Mouse (Mus musculus) thymus, adult 2 months (tissue): ENCODE measurements around the gene Exog. TPM values are rescaled to one million over a fixed set of nuclear protein-coding genes. Genes with fewer than 3 reads are reported as not detected.

Source experiments
- DNase-seq: peaks from one replicate; pipeline ENCODE4 v3.0.0; 2021
- H3K27ac ChIP-seq: fragments of 200-500 bp; 2 replicates; pipeline ENCODE4 v1.5.1; 2012; ENCODE audit warnings: low read length, control low read depth; ENCODE audit not compliant: control insufficient read depth, insufficient read depth
- H3K27me3 ChIP-seq: fragments of 200-500 bp; 2 replicates; pipeline ENCODE4 v1.6.1; 2012; ENCODE audit warnings: mild to moderate bottlenecking, low read length, moderate library complexity, mixed read lengths; ENCODE audit not compliant: control insufficient read depth, insufficient read depth
- H3K36me3 ChIP-seq: fragments of 200-500 bp; 2 replicates; pipeline ENCODE4 v1.6.1; 2012; ENCODE audit warnings: mild to moderate bottlenecking, low read length, moderate library complexity; ENCODE audit not compliant: control insufficient read depth, insufficient read depth
- H3K4me1 ChIP-seq: fragments of 200-500 bp; replicated peaks from 2 replicates; pipeline ENCODE4 v1.6.1; 2012; ENCODE audit warnings: low read length; ENCODE audit not compliant: control insufficient read depth, insufficient read depth
- H3K4me3 ChIP-seq: fragments of 200-500 bp; 2 replicates; pipeline ENCODE4 v1.5.1; 2012; ENCODE audit warnings: mild to moderate bottlenecking, low read length, control low read depth, moderate library complexity; ENCODE audit not compliant: control insufficient read depth, insufficient read depth
- CTCF ChIP-seq: fragments of 200-500 bp; IDR thresholded peaks from 2 replicates; pipeline ENCODE4 v1.5.1; 2012; ENCODE audit warnings: mild to moderate bottlenecking, control low read depth, low read length, moderate library complexity, borderline replicate concordance; ENCODE audit not compliant: control insufficient read depth, poor library complexity, insufficient read depth; ENCODE audit errors: extremely low read depth
- POLR2A ChIP-seq: fragments of 200-500 bp; IDR thresholded peaks from 2 replicates; pipeline ENCODE4 v1.6.1; 2012; ENCODE audit warnings: mild to moderate bottlenecking, low read length, control low read depth, moderate library complexity; ENCODE audit not compliant: control insufficient read depth, poor library complexity, insufficient read depth; ENCODE audit errors: extremely low read depth
- WGBS: fragments of 180-500 bp; shearing (Covaris S2); methylation state at CpG from one replicate; pipeline ENCODE4 v1.1.7; 2018; 5-methylcytosine and 5-hydroxymethylcytosine counted together
- polyA plus RNA-seq: library from polyadenylated mRNA; depleted of rRNA; stranded (reverse); fragments of >200 nt; gene quantifications from 2 replicates; pipeline ENCODE4 v1.2.3, GENCODE M21; 2012

Gene Exog
- polyA plus RNA-seq, 1 experiment: 9.2 TPM

DNA sequence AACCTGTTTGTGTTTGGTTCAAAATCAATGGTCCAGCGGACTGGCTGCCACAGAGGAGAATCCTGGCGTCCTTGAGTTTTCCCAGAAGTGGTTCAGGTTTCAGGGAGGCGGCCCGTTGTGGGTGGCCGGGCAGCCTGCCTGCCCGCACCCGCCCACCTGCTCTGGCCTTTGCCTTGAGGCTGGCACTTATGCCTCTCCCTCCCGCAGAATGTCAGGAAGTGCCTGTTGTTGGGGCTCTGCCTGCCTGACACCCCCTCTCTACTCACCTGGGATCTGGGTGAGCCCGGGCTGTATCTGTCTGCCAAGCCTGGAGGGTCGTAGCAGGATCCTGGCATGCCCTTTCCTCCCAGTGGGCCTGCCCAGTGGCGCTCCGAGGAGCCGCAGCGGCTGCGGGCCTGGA, 36.9 kb upstream of the Exog start:
- H3K36me3 ChIP-seq: no peaks in the 10 kb centered on the region
- no peaks in the 10 kb centered on the region; the same call in 1 of the 2 replicates for H3K27me3 ChIP-seq
- WGBS: 96% methylated on average over 15 of the region's 15 CpGs
- no peak overlapping the region for H3K27ac ChIP-seq
- H3K4me1 ChIP-seq: peaks cover 15% of the 10 kb centered on the region
- no peak for TF ChIP-seq CTCF
- H3K4me3 ChIP-seq: no peak overlapping the region
- DNase-seq: no peak

DNA sequence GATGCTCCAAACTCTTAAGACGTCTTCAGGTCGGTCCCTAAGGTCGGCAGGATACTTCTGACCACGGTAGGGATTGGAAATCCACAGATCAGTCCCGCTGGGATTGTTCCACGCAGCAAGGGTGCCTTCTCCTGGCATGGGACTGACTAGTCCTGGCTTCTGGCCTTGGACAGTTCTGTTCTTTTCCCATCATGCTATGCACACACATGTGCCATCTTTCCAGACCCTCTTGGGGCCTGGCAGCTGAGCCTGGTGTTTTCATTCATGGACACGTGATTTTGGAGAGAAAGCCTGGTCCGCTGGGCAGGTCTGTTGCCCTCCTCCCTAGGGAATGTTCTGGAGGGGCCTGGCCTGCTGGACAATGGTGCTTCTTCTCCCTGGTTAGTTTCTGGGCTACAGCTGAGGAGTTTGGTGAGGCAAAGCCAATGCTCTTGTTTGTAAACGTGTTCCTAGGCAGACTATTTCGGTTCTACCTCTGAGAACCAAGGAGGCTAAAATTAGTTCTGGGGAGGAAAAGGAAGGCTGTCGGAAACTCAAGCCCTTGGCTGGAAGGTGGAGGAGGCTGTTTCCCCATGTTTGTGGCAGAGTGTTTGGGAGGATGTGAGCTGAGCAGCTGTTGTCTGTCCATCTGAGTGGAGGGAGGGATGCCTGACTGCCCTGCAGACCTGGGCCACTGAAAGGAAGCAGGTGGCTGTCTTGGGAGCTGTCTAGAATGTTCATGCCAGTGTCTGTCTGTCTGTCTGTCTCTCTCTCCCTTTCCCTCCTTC, 35.7 kb upstream of the Exog start:
- Histone ChIP-seq H3K27ac (no peak overlapping the region), H3K27me3 (no peaks in the 10 kb centered on the region), H3K4me1 (peaks cover 3% of the 10 kb centered on the region; the same call in 1 of the 2 replicates), H3K36me3 (no peaks in the 10 kb centered on the region), H3K4me3 (no peak overlapping the region)
- TF ChIP-seq CTCF: no peak
- no peak for TF ChIP-seq POLR2A
- DNase-seq: no peak
- 85% methylated on average over 11 of the region's 11 CpGs for WGBS

DNA sequence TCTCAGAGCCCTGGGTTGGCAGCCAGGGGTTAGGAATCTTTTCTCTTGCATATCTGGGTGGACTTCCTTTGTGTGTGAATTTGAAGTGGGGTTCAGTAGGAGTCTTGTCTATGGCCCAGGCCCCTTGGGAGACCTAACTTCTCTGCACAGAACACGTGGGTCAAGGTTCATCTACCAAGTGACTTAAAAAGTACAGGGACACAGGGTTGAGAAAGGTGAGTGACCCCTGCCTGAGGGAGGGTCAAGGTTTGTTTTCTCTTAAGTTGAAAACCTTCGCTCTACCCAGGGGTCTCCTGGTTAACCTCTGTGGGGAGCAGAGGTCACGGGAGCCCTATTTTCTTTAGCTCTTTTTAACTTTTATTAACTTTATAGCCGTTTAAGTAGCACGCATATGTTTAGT, 34.9 kb upstream of the Exog start:
- Histone ChIP-seq H3K36me3 (no peaks in the 10 kb centered on the region), H3K4me3 (no peak overlapping the region), H3K4me1 (no peaks in the 10 kb centered on the region), H3K27me3 (no peaks in the 10 kb centered on the region), H3K27ac (no peak overlapping the region)
- WGBS: 94% methylated on average over 5 of the region's 5 CpGs
- no peak for DNase-seq
- TF ChIP-seq POLR2A (no peak), CTCF (no peak)

DNA sequence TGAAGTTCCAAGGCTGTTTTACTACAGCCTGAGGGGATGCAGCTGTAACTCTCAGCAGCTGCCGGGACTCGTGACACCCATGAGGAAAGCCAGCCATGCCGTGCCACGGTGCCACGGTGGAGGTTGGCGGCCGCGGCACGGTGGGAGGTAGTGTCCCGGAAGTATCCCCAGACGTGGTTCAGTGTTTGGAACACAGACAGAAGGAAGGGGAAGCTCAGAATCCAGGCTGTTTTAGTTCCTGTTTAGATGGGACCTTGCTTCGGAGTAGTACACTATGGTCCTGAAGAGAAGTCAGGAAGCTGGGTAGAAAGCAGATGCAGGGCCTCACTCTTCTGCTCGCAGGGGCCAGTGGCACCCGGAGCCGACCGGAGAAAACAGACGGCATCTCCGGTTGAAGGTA, 26.7 kb upstream of the Exog start:
- no peaks in the 10 kb centered on the region for H3K36me3 ChIP-seq
- peaks cover 3% of the 10 kb centered on the region; the same call in 1 of the 2 replicates for H3K4me1 ChIP-seq
- 86% methylated on average over 18 of the region's 18 CpGs for WGBS
- DNase-seq: no peak
- H3K27me3 ChIP-seq: no peaks in the 10 kb centered on the region
- H3K27ac ChIP-seq: no peak overlapping the region
- TF ChIP-seq CTCF (no peak), POLR2A (no peak)
- no peak overlapping the region for H3K4me3 ChIP-seq

DNA sequence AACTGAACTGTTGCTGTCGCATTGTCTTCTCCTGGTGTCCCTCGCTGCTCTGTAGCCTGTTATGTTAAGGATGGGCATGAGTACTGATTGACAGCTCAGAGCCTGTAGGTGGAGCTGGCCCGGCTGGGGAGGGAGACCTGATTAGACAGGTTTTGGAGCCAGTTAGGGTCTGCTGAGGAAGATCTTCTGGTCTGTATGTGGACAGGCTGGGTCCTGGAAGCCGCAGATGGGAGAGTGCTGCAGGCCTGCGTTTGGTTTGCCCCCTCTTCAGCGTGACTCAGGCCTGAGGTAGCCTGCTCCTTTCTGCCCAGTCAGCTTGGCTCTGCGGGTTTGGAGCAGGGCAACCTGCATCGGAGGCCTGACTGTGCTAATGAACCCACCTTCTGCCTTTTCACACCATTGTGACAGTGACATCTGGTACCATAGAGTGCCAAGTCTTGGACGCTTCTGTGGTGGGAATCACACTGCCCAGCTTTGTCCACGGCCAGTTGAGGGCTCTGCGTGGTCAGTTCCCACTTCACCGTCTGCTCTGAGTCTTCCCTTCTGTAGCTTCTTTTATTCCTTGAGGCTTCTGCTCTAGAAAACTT, 24.8 kb upstream of the Exog start:
- H3K4me1 ChIP-seq: peaks cover 3% of the 10 kb centered on the region; the same call in 1 of the 2 replicates
- no peak overlapping the region for H3K4me3 ChIP-seq
- H3K36me3 ChIP-seq: no peaks in the 10 kb centered on the region
- no peak overlapping the region for H3K27ac ChIP-seq
- no peak for DNase-seq
- WGBS: 96% methylated on average over 12 of the region's 12 CpGs
- TF ChIP-seq CTCF: no peak
- no peaks in the 10 kb centered on the region for H3K27me3 ChIP-seq

DNA sequence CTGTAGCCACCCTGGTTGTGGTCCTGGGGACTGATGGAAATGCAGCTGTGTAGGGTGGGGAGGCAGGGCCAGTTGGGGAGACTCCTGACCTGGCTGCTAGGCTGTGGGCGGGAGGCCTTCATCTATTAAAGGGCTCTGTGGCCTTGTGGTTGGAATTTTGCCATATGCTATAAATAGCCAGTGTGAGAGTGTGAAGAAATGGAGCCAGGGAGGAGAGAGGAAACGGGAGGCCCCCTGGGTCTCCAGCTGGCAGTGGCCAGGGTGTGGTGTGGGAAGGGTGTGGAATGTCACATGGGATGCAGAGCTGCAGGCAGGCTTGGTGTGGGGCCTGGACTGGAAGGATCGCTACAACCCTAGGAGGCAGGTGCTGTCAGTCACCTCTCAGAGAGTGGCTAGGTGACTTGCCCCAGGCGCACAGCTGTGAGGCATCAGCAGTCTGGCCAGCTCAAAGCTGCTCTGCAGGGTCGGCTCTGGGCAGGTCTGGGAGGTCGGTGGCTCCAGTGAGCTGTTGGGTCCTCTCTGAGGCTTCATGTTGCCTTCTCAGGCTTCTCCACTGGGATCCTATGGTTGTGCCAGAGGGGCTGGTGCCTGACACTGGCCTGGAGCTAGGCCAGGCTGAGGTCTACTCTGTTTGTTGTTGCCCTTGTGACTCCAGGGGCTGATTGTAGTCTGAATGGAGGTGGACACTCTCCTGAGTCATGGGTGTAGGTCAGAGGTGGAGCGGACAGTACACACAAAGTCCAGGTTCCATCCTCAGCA, 19.3 kb upstream of the Exog start:
- TF ChIP-seq CTCF (no peak), POLR2A (no peak)
- Histone ChIP-seq H3K27ac (no peak overlapping the region), H3K36me3 (no peaks in the 10 kb centered on the region), H3K4me3 (no peak overlapping the region), H3K4me1 (no peaks in the 10 kb centered on the region), H3K27me3 (no peaks in the 10 kb centered on the region)
- 53% methylated on average over 7 of the region's 7 CpGs for WGBS
- no peak for DNase-seq
